Mouse (Mus musculus): ENCODE measurements around the gene Gm9780. TPM values are rescaled to one million over a fixed set of nuclear protein-coding genes. Genes with fewer than 3 reads are reported as not detected.
"Not testable (repeated sequence)": the region's sequence is repeated elsewhere in the genome, so short reads cannot be mapped to it uniquely, and the experiment has no call there.

Gene Gm9780
- polyA plus RNA-seq, 1 experiment: not detected

DNA sequence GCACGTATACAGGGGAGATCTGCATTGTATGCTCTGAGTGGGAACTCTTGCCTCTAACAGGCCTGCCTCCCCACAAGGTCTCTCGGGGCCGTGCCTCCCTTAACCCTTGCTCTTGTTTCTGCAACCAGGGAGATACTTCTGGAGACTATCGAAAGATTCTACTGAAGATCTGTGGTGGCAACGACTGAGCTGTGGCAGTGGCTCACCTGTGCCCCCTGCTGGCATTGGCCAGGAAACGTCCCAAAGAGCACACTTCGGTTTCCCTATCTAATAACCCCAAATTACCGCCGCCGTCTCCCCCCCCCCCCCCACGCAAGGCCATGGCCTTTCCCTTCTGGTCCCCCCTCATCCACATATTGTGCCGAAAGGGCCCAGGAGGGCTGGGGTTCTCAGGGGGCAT, 16.9 kb downstream of the Gm9780 start:
- H3K4me1 ChIP-seq (ENCODE audit: control insufficient read depth, insufficient read depth, low read length); H3K4me3 ChIP-seq (replicated peaks; ENCODE audit: control insufficient read depth, low read depth, low read length); H3K27ac ChIP-seq (ENCODE audit: control insufficient read depth, insufficient read depth, low read depth, low read length, poor library complexity): not testable (repeated sequence)
- WGBS: no CpG with 5 or more reads among the region's 12 CpGs

DNA sequence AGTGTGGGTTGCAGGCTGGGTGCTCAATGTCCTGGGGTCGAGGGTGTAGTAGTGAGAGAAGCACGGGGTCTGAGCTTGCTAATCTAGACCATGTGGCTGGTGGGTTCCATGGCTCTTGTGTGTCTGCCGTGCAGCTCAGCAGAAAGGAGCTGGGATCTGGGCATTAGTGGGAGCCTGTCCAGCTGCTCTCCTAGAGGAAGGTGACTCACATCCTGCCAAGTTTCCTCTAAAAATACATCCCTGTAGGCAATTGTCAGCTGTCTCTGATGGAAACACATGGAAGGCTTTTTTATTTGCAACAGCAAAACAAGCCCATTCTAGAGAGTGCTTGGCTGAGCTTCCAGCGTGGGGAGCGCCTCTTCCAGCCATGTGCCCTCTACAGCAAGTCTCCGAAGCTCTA, 19.7 kb downstream of the Gm9780 start:
- H3K4me3 ChIP-seq (replicated peaks; ENCODE audit: control insufficient read depth, low read depth, low read length); H3K4me1 ChIP-seq (ENCODE audit: control insufficient read depth, insufficient read depth, low read length); H3K27ac ChIP-seq (ENCODE audit: control insufficient read depth, insufficient read depth, low read depth, low read length, poor library complexity): not testable (repeated sequence)
- no CpG with 5 or more reads among the region's 6 CpGs for WGBS

DNA sequence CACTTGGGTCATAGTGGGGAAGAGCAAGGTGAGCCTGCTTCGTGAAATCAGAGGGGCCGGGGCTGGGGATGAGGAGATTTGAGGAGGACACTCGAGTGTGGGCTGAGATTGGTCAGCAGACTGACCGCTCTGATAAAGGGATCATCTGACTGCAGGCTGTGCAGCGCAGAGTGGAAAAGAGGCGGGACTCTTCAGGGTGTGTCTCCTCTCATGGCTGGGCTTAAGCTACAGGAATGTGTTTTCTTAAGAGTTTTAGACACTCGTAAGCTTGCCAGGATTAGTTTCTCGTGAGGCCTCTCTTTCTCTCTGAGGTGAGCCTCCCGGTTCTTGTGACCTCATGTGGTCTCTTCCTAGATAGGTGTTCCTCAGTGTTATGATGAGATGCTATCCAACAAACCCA, 21.0 kb downstream of the Gm9780 start:
- not testable (repeated sequence) for H3K4me1 ChIP-seq (ENCODE audit: control insufficient read depth, insufficient read depth, low read length); H3K27ac ChIP-seq (ENCODE audit: control insufficient read depth, insufficient read depth, low read depth, low read length, poor library complexity)

DNA sequence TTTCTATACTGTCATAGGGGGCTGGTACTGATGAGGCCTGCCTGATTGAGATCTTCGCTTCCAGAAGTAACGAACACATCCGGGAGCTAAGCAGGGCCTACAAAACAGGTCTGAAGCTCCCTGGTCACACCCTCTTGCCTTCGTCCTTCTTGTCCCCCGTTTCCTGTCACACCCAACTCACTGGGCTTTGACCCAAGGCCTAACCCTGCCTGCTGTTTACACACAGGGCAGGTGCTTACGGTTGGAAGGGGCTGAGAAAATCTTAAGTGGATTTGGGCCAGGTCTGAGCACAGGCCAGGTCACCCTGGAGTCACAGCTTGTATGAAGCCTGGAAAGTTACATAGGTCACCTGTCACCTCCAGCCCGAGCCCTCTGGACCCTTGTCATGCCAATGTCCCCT, 26.1 kb downstream of the Gm9780 start:
- H3K27ac ChIP-seq (ENCODE audit: control insufficient read depth, insufficient read depth, low read depth, low read length, poor library complexity); H3K4me3 ChIP-seq (replicated peaks; ENCODE audit: control insufficient read depth, low read depth, low read length); H3K4me1 ChIP-seq (ENCODE audit: control insufficient read depth, insufficient read depth, low read length): not testable (repeated sequence)
- WGBS: no CpG with 5 or more reads among the region's 7 CpGs

More for the DNA sequence above, 21.0 kb downstream of the Gm9780 start:
- not testable (repeated sequence) for H3K4me3 ChIP-seq (replicated peaks; ENCODE audit: control insufficient read depth, low read depth, low read length)
- no CpG with 5 or more reads among the region's 9 CpGs for WGBS

DNA sequence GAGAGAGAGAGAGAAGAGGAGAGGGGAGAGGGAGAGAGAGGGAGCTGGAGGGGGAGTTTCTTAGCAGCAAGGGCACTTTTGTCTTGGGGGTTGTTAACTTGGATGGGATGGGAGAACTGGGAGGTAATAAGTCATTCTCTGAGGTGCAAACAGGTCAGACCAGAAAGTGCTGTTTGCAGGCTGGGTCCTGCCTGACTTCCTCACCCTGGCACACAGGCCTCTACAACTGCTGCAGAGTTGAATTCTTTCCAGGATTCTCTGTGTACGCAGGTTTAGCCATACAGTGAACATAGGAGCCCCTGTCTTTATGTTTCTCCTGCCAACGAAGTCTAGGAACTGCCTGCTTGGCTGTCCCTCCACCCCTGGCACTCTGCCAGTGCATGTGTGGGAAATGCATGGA, 35.0 kb downstream of the Gm9780 start:
- not testable (repeated sequence) for H3K27ac ChIP-seq (ENCODE audit: control insufficient read depth, insufficient read depth, low read depth, low read length, poor library complexity); H3K4me3 ChIP-seq (replicated peaks; ENCODE audit: control insufficient read depth, low read depth, low read length); H3K4me1 ChIP-seq (ENCODE audit: control insufficient read depth, insufficient read depth, low read length)
- WGBS: no CpG with 5 or more reads among the region's 2 CpGs

DNA sequence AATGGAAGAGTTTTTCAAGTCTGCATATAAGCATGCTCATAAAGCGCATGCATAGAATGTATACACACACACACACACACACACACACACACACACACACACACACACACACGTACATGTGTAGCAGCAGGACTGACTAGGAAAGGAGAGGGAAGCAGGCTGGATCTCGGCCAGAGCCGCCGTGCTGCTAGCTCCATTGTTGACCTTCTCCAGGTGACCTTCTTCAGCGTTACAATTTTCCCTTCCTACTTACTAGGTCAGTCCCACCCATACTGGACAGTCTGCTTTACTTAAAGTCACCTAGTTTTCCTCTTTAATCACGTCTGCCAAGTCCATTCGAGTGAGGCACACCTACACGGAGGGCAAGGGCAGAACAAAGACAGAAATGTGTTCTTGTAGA, 60.6 kb downstream of the Gm9780 start:
- WGBS: 77% methylated on average over 9 of the region's 9 CpGs
- H3K27ac ChIP-seq (ENCODE audit: control insufficient read depth, insufficient read depth, low read depth, low read length, poor library complexity); H3K4me3 ChIP-seq (replicated peaks; ENCODE audit: control insufficient read depth, low read depth, low read length); H3K4me1 ChIP-seq (ENCODE audit: control insufficient read depth, insufficient read depth, low read length): not testable (repeated sequence)

DNA sequence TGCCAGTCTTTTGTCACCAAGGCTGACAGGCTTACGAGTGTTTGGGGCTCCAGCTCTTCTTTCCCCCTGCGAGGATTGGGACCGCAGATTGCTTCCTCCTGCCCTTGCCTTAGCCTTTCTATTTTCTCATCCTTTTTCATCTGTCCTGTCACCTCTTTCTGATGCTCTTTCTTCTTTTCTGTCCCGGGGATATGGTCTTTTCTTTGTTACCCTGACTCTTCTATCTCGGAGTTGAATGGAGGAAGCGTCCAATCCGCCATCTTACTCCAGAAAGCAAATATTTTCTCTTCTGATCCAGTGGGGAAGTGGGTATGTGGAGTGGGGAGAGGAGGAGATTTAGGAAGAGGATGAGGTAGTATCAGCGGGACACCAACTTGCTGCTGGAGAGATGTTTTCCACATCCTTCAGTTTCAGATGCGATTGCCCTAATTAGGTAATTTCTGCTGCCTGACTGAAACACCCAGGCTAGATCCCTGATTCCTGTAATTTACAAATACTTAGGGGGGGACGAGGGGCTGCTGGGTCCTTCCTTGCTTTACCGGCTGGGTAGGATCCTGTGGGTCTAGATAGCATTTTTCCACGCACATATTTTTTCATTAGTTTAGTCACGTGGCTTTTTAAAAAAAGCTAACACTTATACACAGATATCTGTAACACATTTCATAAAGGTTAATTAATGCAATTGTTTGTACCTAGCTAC, 63.1 kb downstream of the Gm9780 start:
- 15% methylated on average over 8 of the region's 13 CpGs for WGBS
- H3K4me3 ChIP-seq (replicated peaks; ENCODE audit: control insufficient read depth, low read depth, low read length); H3K4me1 ChIP-seq (ENCODE audit: control insufficient read depth, insufficient read depth, low read length); H3K27ac ChIP-seq (ENCODE audit: control insufficient read depth, insufficient read depth, low read depth, low read length, poor library complexity): not testable (repeated sequence)

DNA sequence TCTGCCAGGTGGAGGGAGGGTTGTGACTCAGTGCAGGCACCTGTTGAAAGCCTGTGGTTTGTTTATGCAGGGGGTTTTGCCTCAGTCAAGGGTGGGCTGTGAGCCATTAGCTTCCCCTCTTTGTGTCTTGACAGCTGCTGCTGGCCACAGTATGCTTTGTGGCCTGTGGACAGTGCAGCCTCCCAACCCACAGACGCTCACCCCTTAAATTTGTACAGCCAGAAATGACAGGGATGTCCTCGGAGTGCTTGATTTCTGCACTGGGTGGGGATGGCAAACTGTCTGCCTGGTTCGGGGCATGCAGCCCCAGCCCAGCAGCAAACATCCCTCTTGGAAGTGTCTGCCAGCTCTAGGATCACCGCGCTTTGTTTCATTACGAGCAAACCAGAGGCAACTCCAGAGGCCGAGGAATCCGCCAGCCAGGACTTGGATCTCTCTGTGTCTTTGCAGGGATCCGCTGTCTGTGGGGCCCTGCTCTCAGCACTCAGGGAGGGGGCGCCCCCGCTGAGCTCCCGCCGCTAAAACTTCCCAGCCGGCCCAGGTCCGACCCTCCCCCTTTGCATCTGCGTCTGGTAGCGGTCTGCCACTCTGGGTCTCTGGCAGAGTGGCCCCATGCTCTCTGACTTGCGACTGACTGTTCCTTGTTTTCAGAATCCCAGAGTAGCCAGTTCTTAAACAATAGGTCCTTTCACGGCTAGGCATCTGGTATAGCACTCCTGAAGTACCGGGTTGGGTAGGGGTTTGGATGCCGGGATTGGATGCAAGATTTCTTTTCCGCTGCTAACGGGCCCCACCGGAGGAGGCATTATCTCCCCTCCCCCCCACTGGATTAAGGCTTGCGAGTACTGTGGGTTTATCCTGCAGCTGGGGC, 63.9 kb downstream of the Gm9780 start, which contains the start of gene Duxbl1:
Duxbl1 (plus strand) TSS at position 207 of the 871 bp plus-strand sequence.
- WGBS: no CpG with 5 or more reads among the region's 25 CpGs
- H3K27ac ChIP-seq (ENCODE audit: control insufficient read depth, insufficient read depth, low read depth, low read length, poor library complexity); H3K4me1 ChIP-seq (ENCODE audit: control insufficient read depth, insufficient read depth, low read length); H3K4me3 ChIP-seq (replicated peaks; ENCODE audit: control insufficient read depth, low read depth, low read length): not testable (repeated sequence)

Other genes starting within 250 kb of the Gm9780 start
- gene Anxa11, start 200.6 kb downstream of the Gm9780 start, polyA plus RNA-seq (2011; ENCODE audit: insufficient read depth, insufficient read length, low replicate concordance, missing spikeins): 19.9 and 43.0 TPM in 2 replicates
- not detected in 2 replicates for gene Plac9a, start 139.6 kb downstream of the Gm9780 start, polyA plus RNA-seq (2011; ENCODE audit: insufficient read depth, insufficient read length, low replicate concordance, missing spikeins)
- gene Tmem254a, start 115.0 kb downstream of the Gm9780 start, polyA plus RNA-seq (2011; ENCODE audit: insufficient read depth, insufficient read length, low replicate concordance, missing spikeins): not detected in 2 replicates
- gene Cphx1, start 104.4 kb downstream of the Gm9780 start, polyA plus RNA-seq (2011; ENCODE audit: insufficient read depth, insufficient read length, low replicate concordance, missing spikeins): not detected in 2 replicates
- gene Duxbl1, start 64.1 kb downstream of the Gm9780 start, polyA plus RNA-seq (2011; ENCODE audit: insufficient read depth, insufficient read length, low replicate concordance, missing spikeins): not detected in 2 replicates
- 5.1 and 11.7 TPM in 2 replicates for gene Tmem254c, start 24.6 kb upstream of the Gm9780 start, polyA plus RNA-seq (2011; ENCODE audit: insufficient read depth, insufficient read length, low replicate concordance, missing spikeins)
- not detected in 2 replicates for gene Cphx2, start 38.8 kb upstream of the Gm9780 start, polyA plus RNA-seq (2011; ENCODE audit: insufficient read depth, insufficient read length, low replicate concordance, missing spikeins)
- gene Cphx3, start 39.6 kb upstream of the Gm9780 start, polyA plus RNA-seq (2011; ENCODE audit: insufficient read depth, insufficient read length, low replicate concordance, missing spikeins): not detected in 2 replicates
- gene Duxbl2, start 75.6 kb upstream of the Gm9780 start, polyA plus RNA-seq (2011; ENCODE audit: insufficient read depth, insufficient read length, low replicate concordance, missing spikeins): 3.8 TPM in 1 of 2 replicates, not detected in the other
- gene Plac9b, start 139.8 kb upstream of the Gm9780 start, polyA plus RNA-seq (2011; ENCODE audit: insufficient read depth, insufficient read length, low replicate concordance, missing spikeins): 13.7 and 20.2 TPM in 2 replicates
- gene Tmem254b, start 164.3 kb upstream of the Gm9780 start, polyA plus RNA-seq (2011; ENCODE audit: insufficient read depth, insufficient read length, low replicate concordance, missing spikeins): 1.8 TPM in 1 of 2 replicates, not detected in the other
- gene Duxbl3, start 215.3 kb upstream of the Gm9780 start, polyA plus RNA-seq (2011; ENCODE audit: insufficient read depth, insufficient read length, low replicate concordance, missing spikeins): not detected in 2 replicates